Mouse (Mus musculus) neural tube, embryonic 10.5 days (tissue): ENCODE measurements around the gene Nrtn.

Experiments
- DNase-seq: peaks from one replicate; pipeline ENCODE4 v3.0.0-alpha.2; 2017; ENCODE audit warnings: low spot score; ENCODE audit errors: extremely low spot score

The Nrtn gene

DNA sequence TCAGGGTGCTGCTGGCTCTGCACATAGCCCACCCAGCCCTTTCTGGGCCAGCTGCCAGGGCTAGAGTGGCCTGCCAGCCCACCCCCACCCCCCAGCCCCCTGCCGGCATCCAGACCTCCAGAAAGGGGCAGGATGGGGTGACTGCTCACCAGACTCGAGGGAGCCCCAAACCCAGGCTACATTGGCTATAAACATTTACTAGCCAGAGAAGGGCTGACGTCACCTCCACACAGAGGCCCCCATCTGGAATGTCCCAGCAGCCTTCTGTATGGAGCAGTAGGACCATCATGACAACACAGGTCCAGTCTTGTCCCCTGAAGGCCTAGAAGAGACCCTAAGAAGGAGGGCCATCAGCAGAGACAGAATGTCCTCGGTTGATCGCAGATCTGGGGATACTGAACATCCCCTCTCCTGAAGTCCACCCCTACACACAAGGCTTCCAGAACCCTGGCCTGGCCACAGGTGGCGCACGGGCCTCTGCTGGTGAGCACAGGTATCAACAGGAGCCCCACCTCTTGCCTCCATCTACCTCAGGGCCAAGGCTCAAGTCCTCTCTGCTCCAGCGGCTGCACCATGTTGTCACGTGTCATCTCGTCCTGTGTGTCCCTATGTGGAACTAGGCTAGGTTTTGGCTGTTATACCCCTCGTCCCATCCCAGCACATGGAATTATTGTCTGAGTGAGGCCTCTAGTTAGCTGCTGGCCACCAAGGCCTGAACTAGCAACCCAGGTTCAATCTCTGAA is 33.7 kb downstream of the Nrtn start:
- no peak for DNase-seq

DNA sequence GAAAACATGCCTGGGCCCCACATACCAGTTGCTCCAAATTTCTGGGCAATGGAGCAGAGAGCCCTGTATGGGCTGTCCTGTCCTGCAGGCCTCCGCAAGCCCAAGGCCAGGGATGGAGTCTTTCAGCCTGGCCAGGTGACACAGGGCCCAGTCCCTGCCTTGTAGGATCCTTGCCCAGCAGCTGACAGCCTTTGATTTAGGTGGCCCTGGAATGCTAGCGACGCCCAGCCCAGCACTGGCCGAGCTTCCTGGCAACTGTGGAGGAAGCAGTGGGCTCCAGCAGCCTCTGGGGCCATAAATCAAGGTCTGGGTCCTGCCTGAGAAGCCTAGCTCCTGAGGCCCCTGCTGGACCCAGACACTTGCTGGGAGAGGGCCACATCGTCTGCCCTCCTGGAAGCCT is 34.9 kb downstream of the Nrtn start:
- DNase-seq, result peak; percentile 38

DNA sequence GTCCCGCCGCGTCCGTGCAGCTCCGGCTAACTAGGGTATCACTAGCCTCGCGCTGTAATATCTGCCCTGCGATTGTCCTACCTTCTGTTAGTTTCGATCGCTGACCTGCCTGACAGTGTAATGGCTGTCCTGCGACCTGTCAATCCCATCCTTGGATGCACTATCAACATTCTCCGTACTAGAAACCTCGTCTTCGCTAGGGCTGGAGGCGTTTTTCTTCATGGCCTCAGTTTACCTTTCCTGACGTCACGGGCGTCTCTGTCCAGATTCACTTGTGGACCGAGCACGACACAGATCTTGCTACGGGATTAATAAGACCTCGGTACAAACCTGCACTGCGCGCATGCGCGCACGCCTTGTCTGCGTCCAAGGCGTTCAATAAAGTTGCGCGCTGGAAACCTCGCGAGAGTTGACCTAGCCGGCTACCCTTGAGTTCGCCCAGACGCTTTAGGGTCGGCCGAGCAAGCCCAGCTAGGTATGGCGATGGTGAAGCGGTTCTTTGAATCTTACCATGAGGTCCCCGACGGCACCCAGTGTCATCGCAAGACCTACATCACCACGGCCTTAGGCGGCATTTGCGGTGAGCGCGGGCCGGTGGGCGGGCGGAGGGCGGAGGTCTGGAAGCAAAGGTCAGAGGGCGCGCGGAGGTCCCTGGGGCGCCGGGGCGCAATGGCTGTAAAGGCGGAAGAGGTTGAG is 39.8 kb downstream of the Nrtn start, which contains the start of the genes Ndufa11 and Vmac:
Ndufa11 (plus strand) TSS at position 405 of the 696 bp plus-strand sequence.
Vmac (minus strand) TSS at position 660 of the 696 bp plus-strand sequence.
- peak; percentile 99 for DNase-seq

DNA sequence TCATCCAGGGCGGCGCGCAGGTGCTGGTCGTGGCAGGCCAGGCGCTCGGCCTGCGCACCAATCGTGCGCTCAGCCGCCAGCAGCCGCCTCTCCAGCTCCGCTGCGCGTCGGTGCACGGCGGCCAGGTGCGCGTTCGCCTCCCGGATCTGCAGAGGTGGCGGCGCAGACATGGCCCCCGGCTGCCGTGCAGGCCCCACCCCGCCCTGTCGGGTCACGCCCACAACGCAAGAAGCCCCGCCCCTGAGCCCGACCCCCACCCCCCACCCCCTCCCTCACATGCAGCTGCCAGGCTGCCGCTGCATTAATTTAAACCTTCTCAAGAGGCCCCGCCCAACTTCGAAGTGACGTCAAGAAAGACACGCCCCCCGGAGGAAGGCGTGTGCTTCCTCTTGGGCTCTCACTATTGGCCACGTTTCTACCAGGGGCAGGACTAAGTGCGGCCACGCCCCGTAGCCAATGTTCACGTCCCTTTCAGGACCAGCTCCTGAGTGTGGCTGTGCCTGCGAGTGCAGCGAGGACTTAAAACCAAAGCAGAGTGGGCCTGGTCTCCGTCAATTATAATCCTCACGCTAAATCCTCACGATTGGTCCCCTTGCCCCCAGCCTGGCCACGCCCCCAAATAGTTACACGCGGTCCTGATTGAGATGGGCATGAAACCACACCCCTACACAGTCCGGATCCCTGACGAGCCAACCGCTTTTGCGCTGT is 40.5 kb downstream of the Nrtn start:
- DNase-seq, result peak; percentile 98

DNA sequence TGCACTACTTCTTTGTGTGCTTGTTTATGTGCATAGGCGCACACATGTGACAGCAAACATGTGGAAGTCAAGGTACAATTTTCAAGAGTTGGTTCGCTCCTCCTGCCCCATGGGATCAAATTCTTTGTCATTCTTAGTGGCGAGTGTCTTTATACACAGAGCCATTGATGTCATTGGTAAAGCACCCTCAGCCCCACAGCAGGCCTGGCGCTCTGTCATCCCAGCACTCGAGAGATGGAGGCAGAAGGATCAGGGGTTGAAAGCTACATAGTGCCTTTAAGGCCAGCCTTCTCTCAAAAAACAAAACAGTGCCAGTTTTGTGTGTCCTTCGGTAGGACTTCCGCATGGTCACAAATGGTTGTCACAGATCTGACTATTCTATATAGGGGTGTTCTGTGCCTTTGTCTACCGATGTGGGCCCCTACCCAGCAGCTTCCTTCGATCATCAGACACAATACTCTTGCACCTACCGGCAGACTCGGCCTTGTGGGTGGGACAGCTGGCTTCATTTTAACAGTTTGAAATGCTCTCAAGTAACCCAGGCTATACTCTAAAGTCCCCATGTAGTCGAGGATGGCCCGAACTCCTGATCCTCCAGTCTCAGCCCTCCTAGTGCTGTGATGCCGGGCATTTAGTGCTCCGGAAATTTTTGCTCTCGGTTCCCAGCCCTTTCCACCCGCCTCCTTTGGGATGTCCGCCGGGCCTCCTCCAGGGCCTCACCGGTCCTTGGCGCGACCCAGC is 41.2 kb downstream of the Nrtn start:
- DNase-seq, result no peak

DNA sequence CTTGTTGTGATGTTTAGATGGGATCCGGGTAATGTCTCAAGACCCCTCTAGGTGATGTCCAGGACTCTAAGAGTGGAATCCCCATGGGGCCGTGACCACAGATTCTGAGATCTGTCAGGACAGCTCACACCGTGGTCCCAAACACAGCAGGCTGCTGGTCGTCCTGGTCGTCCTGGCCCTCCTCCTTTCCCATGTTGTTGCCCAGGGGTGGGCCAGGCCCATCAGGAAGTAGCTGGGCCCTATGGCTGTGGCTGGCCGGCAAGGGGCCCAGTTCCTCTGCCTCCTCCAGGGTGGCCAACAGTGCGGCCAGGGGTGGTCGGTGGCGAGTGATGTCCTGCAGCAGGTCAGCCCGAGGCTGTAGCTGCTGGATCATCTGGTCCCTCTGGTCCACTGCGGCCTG is 42.0 kb downstream of the Nrtn start:
- no peak for DNase-seq

DNA sequence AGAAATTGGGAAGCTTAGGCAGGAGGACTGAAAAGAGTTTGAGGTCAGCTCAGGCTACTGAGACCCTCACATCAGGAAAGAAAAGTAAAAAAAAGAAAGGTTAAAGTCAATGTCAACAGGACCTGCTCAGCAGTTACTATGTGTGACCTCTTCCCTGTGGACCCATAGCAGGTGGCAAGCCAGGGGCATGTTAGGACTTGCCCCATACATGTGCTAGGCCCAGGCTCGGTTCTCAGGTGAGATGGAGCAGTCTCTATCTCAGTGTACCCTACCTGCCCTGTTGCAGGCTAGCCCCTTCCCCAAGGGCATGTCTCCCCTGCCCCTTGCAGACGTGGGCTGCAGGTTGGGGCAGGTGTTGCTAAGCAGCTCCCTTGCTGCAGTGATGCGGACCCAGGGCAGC is 47.6 kb downstream of the Nrtn start:
- no peak for DNase-seq

DNA sequence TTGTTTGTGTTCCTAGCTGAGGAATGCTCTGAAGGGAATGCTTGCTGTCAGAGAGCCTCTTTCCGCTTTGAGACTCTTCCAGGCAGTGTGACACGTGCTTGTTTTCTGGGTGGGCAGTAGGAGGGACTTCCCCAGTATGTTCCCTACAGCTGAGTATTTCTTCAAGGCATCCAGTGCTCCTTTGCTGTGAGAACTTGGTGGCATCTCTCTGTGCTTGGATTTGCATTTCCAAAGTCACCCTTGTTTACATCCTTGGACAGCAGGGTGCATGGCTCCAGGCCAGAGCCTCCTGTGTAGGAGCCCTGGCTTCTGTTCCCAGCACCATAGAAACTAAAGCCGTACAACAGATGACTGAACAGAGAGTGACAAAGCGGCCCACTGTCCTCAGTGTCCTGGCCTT is 48.6 kb downstream of the Nrtn start:
- DNase-seq, result no peak

DNA sequence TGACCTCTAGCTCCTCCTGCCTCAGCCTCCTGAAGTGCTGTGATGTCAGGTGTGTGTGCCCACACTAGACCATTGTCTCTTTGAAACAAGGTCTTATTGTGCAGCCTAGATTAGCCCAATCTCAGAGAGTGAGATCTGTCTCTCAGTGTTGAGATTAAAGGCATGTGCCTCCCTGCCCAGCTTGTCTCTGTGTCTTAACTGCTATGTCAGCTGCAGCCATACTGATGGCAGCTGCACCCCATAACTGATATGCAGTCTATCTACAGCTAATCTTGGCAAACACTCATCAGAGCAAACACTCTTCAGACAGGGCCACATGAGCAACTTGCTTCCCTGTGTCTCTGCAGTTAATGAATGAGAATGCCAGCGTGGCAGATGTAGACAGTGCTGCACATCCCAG is 50.8 kb downstream of the Nrtn start:
- DNase-seq, result no peak

DNA sequence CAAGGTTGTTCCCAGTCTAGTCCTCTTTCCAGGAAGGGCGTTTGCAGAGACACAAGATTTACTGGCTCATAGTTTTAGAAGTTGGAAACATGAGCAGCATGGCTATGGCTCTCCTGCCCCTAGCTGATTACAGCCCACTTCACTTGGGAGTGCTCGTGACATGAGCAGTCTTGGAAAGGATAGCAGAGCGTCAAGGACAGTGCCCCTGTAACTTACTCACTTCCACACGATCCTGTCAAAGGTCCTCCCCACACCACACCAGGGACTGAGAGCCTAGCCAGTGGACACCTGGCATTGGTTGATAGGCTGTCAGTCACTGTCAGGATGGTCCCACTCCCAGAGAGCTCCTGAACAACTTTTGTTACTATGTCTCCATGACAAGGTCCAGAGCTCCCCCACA is 54.3 kb downstream of the Nrtn start:
- DNase-seq, result no peak
